Mouse (Mus musculus) retina, adult 2 months (tissue): ENCODE data around the gene Ehd2.
A peak's percentile ranks its signal among the peaks of the same experiment; 100 is the strongest.

Experiments used
- DNase-seq: peaks from one replicate; pipeline ENCODE4 v3.0.0-alpha.2; 2012; ENCODE audit warnings: low read depth, low spot score

The Ehd2 gene

DNA sequence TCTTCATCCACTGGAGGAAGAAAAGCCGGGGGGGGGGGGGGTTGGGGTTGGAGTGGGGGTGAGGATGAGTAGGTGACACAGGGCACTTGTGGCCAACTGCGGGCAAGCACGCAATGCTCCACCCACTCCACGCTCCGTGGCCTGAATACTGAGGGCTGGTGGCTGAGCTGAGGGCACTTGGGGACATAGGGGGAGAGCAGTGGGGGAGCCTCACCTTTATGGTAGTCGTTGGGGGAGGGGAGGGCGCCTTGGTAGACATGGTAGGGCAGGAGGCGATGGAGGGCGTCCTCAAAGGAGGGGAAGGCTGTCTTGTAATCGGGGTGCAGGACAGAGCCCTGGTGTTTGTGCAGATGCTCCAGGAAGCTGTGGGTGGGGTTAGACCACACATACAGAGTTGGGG lies 8.1 kb upstream of the Ehd2 start:
- no peak for DNase-seq

DNA sequence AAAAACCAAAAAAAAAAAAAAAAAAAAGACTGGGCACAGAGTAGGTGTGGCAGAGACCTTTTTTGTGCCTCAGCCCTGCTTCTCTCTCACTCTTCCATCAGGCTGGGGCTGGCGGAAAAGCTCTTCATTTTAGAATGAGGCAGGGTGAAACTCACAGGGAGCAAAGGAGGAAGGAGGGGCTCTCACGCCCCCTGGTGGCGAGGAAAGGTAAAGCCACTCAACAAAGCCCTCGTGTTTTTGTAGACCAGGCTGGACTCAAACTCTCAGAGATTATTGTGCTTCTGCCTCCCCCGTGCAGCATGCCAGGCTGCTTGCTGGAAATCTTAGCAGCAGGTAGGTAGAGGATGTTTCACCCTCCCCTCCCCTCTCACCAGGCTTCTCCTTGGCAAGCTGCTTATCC lies 7.3 kb upstream of the Ehd2 start:
- DNase-seq = no peak

GRCm38 (mm10) chr7:15972247-15972646 lies 4.9 kb upstream of the Ehd2 start:
- DNase-seq = no peak

DNA sequence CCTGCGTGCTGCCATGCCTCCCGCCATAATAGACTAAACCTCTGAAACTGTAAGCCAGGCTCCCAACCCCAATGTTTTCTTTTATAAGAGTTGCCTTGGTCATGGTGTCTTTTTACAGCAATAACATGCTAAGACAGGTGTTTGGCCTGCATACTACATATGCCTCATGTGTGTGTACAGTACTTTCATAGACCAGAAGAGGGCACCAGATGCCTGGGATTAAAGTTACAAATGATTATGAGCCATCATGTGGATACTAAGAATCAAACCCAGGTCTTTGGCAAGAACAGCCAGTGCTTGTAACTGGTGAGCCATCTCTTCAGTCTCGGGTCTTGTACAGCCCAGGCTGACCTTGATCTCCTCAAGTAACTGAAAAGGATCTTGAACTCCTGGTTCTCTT lies 2.3 kb upstream of the Ehd2 start:
- no peak for DNase-seq

DNA sequence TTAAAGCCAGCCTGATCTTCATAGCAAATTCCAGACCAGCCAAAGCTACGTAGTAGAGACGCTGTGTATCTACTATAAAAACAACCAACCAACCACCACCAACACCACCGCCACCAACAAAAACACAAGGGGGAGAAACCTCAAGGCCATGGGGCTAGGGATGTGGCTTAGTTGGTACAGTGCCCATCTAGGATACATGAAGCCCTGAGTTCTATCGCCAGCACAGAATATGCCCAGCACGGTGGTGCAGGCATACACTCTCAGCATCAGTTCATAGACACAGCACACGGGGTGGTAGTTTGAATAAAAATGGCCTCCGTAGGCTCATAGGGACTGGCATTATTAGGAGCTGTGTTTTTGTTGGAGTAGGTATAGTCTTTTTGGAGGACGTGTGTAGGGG lies 955 bp upstream of the Ehd2 start:
- DNase-seq = no peak

GRCm38 (mm10) chr7:15966489-15966888 lies 878 bp downstream of the Ehd2 start:
- DNase-seq = no peak

- no peak for DNase-seq
These were observed 3.3 kb downstream of the Ehd2 start for GRCm38 (mm10) chr7:15963798-15964652.

DNA sequence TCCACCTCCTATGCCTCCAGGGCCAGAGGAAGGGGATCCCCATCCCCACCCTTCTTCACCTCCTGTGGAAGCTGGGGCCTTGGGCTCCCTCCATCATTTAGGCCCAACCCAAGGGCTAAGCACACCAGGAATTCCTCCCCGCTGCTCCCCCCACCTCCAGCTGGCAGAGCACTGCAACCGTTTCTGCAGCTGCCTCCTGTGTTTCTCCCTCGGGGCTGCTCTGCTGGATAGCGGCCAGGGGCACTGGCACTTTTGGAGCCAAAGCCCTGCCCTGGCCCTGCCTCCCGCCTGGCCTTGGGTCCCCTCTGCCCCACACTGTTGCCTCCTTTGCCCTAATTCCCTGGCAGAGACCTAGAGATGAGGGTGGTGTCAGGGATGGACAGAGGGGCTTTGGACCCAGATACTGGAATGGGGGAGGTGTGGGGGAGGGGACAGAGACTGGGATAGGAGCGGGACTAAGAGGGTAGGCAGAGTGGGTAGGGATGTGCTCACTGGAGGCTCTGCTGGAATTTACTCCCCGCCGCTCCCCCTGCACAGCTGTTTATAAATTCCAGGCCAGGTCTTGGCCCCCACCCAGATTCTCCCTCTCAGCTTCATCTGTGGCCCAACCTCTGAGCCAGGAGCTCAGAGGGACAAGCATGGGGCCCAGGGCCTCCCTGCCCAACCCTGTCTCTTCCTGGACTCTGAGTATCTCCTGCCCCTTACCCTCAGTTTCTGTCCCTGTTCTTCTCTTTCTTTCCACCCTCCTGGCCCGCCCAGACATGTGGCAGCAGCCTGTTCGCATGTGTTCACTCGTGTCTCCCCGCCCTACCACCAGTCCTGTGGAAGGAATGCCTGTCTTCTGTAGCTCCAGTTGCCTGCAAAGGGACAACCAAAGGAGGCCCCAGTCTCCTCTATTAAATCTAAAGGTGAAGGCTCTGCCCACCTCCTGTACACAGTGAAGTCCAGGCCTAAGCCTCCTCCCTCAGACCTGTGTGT lies 4.8 kb downstream of the Ehd2 start:
- peak; percentile 23 for DNase-seq

GRCm38 (mm10) chr7:15961798-15962197 lies 5.6 kb downstream of the Ehd2 start:
- DNase-seq = no peak

- DNase-seq = no peak
These were observed 6.1 kb downstream of the Ehd2 start for GRCm38 (mm10) chr7:15961239-15961638.

DNA sequence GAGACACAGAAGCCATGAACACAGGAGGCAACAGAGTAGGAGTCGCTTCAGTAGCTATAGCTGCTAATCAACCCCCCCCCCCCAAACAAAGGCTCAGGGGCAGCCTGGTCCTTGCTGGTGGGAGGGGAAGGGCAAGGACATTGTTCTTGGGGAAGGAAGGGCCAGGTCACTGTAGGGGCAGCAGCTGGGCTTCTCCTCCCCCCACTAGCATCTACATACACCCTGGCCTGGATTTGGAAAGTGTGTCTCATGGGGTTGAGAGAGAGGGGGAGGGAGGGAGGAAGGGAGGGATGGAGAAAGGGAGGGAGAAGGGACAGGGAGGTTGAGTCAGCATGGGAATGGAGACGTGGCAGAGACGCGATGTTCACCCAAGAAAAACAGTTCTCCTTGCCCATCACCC lies 6.7 kb downstream of the Ehd2 start:
- no peak for DNase-seq

DNA sequence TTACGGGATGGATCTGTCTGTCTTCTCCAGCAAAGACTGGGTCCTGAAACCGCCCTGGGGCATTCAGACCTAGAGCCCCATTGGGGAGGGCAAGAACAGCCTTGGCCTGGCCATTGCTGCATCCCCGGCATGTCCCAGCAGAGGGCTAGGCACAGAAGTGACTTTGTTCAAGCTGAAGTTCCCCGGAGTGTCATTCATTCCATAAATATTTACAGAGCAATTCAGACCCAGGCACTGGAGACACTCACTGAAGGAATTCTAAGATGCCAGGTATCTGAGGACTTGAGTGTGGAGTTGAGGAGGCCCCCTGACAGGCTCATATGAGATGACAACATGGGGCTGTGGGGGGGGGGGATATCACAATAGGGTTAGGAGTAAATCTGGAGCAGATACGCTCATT lies 11.2 kb downstream of the Ehd2 start:
- no peak for DNase-seq

DNA sequence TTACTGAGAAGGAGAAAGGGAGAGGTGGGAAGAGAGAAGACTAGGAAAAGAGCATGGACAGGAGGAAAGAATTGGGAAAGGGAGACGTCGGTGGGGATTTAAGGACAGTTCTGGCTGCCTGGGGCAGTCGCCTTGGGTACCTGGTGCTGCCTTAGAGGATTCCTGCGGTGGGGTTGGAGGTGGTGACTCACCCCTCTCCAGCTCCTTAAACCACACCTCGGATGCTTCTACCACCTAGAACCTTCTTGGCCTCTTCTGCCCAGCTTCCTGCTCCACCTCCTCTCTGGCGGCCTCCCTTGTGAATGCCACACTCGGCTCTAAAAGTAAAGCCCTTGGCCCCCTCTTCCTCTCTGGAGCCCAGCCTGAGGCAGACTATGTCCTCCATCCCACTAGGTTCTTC lies 11.9 kb downstream of the Ehd2 start:
- DNase-seq = no peak

- DNase-seq = no peak
These were observed 12.4 kb downstream of the Ehd2 start for GRCm38 (mm10) chr7:15954978-15955443.

GRCm38 (mm10) chr7:15954436-15954835 lies 12.9 kb downstream of the Ehd2 start:
- no peak for DNase-seq

GRCm38 (mm10) chr7:15953307-15954074 lies 13.9 kb downstream of the Ehd2 start:
- DNase-seq = no peak

GRCm38 (mm10) chr7:15952416-15952815 lies 15.0 kb downstream of the Ehd2 start:
- no peak for DNase-seq

DNA sequence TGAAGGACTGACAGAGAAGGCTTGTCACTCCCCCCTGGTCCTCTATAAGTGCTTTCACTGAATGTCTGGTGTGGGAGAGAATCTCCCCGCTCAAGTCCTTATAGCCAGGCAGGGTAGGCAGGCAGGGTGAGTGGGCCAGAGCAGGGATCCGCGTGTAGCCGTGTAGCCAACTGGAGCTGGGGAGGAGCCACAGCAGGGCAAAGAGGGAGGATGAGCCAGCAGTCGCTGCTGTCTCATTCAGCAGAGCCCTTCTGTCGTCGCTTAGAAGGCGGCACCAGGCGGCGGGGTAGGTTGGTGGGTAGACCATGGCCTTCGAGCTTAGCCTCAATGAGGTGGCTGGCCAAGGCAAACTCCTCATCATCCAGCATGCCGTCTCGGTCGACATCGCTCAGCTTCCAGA lies 17.4 kb downstream of the Ehd2 start:
- no peak for DNase-seq

- DNase-seq = no peak
These were observed 18.1 kb downstream of the Ehd2 start for GRCm38 (mm10) chr7:15949216-15949790.

DNA sequence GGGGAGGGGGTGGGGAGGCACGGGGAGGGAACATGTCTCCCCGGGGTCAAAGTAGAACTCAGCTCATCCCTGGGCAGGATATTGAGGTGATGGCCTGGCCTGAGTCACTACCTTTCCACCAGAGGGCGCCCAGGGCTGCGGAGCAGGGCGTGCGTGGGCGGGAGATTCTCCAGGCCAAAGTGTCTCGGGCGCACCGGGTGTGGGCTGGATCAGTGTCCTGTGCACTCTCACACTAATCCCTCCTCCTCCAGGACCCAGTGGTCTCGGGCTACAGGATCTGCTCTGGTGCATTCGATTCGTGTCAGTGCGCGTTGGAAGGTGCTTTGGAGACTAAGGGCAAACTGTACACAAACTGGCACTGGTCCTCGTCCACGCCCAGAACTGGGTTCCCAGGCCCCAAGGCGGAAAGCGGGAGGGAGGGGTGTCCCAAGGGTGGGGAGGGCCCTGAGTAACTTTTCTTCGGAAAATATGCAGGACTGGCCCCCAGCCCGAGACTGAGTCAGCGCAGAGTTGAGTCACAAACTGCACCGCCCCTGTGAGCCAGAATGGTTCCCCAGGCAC lies 18.9 kb downstream of the Ehd2 start:
- DNase-seq = peak; percentile 36

DNA sequence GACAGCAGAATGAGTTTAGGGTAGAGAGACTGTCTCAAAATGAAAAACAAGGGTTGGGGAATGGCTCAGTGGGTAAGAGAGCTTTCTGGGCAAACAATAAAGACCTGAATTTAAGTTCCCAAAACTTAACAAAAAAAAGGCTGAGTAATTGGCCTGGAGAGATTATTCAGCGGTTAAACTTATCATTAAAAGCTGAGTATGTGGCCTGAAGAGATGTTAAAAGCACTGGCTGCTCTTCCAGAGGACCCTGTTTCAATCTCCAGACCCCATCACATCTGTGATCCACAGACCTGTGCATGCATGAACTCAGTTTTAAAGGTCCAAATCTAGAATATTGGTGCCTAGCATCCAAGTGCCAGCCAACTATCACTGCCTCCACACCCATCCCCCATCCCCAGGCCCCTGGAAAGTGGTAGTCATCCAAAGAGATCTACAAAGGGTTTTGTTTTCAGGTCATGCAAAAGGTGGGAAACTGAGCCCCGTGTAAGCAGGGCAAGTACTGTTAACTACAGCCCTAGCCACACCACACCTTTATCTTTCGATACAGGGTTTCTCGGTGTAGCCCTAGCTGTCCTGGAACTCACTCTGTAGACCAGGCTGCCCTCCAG lies 19.6 kb downstream of the Ehd2 start:
- DNase-seq = no peak
